Mouse (Mus musculus) liver, embryonic 14.5 days (tissue): Measurements from ENCODE around the gene Orc1.

ENCODE experiments used
- CTCF ChIP-seq: IDR thresholded peaks from 2 replicates; pipeline ENCODE4 v1.5.1; 2016; ENCODE audit warnings: antibody characterized with exemption, low read depth, control low read depth
- EP300 ChIP-seq: IDR thresholded peaks from 2 replicates; pipeline ENCODE4 v1.6.1; 2016; ENCODE audit warnings: antibody characterized with exemption, low read depth

DNA sequence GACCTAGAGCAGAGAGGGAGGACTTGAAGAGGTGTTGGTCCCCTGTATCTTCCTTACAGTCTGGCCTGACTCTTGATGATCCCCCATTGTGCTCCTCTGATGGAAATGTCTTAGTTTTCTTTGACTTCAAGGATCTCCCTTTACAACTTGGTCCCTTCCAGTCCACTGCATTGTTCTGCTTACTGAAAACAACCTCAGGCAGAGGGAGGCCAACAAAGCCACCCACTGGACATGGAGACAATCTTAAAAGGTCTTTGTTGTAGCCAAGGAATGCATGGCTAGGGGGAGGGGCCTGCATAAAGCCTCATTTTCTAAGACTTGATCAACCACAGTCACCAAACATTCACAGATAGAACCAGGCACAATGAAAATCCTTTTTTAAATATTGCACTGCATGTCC lies 55.9 kb downstream of the Orc1 start:
- TF ChIP-seq CTCF (no peak), EP300 (no peak)
